Mouse (Mus musculus) NIH3T3 (cell line): ENCODE measurements around the gene Pipox.

Experiments
- DNase-seq: peaks from one replicate; pipeline ENCODE4 v3.0.0-alpha.2; 2012; ENCODE audit warnings: low read depth

Gene Pipox

GRCm38 (mm10) chr11:77847599-77848128 is 46.2 kb downstream of the Pipox start:
- no peak for DNase-seq

GRCm38 (mm10) chr11:77843906-77844200 is 50.0 kb downstream of the Pipox start:
- DNase-seq, result no peak

DNA sequence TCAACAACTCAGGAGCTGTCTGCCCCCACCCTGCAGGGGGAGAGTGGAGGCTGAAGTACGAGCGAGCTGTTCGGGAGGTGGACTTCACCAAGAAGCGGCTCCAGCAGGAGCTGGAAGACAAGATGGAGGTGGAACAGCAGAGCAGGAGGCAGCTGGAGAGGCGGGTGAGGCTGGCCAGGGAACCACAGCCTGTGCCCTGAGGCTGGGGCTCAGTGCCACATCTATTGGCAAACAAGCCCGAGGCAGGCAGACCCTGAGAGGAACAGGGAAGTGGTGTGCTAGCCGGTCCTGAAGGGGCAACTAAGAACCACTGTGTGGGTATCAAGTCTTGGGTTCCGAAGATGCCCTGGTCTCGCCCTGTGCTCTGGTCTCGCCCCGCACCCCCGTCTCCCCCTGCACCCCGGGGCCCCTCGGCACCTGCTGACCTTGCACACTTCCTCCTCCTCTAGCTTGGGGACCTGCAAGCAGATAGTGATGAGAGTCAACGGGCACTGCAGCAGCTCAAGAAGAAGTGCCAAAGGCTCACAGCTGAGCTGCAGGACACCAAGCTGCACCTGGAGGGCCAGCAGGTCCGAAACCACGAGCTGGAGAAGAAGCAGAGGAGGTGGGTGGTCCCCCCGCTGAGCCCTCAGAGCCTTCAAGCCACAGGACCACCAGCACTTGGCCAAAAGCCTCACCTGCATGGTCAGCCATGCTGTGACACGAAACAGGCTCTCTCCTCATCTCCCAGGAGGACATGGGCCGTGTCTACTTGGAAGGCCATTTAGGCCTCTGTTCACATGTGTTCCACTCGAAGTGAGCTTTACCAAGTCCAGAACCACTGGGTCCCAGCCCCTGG is 50.6 kb downstream of the Pipox start:
- DNase-seq, result no peak

GRCm38 (mm10) chr11:77840523-77841245 is 53.2 kb downstream of the Pipox start:
- DNase-seq, result no peak

DNA sequence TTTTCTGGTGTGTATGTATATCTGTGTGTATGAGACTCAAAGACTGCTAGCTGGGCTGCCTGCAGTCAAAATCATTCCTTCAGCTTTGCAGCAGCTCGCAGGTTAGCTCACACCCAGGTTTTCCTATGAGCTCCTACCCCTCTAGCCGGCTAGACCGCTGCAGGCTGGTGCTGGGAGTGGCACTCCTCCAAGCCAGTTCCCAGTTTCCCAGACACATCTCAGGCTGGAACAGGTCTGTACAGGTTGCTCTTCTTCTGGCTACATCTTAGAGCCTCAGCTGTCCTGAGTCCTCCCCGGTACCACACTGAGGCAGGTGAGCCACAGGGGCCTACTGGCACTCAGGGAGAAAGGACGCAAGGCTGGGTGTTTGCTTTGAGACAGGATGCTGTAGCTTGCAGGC is 56.0 kb downstream of the Pipox start:
- no peak for DNase-seq

- DNase-seq, result no peak
These were observed 57.1 kb downstream of the Pipox start for GRCm38 (mm10) chr11:77836751-77837150.

DNA sequence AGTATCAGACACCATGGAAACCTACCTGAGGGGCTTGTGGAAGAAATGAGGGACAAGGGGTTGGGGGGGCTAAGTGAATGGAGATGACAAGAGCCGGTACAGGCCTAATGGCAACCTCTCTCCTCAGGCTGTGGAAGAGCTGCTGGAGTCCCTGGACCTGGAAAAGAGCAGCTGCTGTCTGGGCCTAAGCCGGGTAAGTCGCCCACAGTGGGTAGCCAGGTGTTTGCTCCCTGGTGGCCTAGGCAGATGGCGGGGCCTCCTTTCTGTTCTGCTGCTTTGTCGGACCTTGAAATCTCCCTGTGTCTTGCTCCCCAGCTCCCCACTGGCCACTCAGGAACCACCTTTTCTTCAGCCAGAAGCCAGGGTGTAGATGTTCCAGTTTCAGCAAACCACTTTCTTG is 57.6 kb downstream of the Pipox start:
- no peak for DNase-seq

DNA sequence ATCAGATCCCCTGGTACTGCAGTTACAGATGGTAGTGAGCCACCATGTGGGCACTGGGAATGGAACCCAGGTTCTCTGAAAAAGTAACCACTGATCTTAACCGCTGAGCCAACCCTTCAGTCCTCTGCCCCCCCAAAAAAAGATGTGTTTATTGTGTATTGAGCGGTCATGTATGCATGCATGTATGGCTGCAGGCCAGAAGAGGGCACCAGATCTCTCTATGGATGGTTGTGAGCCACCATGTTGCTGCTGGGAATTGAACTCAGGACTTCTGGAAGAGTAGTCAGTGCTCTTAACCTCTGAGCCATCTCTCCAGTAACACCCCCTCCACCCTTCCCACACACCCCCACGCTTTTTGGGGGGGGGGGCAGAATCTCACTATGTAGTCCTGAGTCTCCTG is 58.8 kb downstream of the Pipox start:
- no peak for DNase-seq

GRCm38 (mm10) chr11:77832541-77832940 is 61.4 kb downstream of the Pipox start:
- no peak for DNase-seq

DNA sequence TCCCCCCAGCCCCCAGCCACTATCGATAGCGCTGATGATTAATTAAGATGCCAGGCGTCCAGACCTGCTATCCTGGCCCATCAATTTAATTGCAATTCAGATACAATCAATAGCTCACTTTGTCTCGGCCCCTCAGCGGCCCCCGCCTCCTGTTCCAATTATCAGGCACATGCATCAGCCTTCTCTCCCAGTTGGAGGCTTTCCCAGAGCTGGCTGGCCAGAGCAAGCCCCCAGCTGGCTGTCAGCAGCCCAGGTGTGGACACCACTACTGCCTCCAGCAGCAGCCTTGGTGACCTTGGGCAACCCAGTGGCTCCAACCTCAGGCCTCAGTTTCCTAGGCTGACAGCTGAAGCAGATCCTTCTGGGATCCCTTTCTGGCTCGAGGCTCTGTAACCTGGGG is 63.0 kb downstream of the Pipox start:
- no peak for DNase-seq
